Comparison of ENCODE assay signal across 16 mouse cellular contexts in the genomic region with DNA sequence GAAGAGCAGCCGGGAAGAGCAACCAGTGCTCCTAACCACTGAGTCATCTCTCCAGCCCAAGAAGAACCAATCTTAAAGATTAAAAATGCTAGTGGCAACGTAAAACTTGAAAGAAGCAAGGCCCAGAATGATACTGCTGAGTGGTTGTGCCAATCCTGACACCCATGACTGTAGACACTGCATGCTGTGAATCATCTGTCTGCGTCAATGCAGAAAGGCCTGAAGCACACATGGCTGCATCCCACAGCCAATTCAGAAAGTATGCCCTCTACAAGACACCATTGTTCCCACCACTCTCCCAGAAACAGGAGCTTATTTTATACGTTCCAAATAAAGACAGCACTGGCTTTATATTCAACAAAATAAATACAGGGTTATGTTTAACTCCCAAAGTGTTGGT.
"Had no signal": no experiment of that assay in that cellular context is flagged by ENCODE, and none has a peak within 500 bp of the region (broad histone marks: within the 10 kb centered on the region; RNA-seq: fewer than 3 reads in every experiment).

No protein-coding gene starts in this region.

- DNase-seq: retina, postnatal 1 day; right cerebral cortex, adult 18-20 months; right cerebral cortex, postnatal 14 days; right cerebral cortex, postnatal 25 days; right cerebral cortex, postnatal 4 days; spleen, adult 18-20 months; thymus, adult 18-20 months; thymus, adult 2 months; thymus, postnatal 14 days; thymus, postnatal 25 days; thymus, postnatal 36 days; thymus, postnatal 4 days had no signal

- H3K27me3 ChIP-seq: neural tube, embryonic 13.5 days; neural tube, embryonic 15.5 days; stomach, embryonic 15.5 days had no signal

- H3K27ac ChIP-seq: neural tube, embryonic 13.5 days; neural tube, embryonic 15.5 days; stomach, embryonic 15.5 days; stomach, postnatal 0 days had no signal

- H3K9ac ChIP-seq: neural tube, embryonic 13.5 days; neural tube, embryonic 15.5 days; stomach, embryonic 15.5 days had no signal

- H3K4me3 ChIP-seq: neural tube, embryonic 13.5 days; neural tube, embryonic 15.5 days; stomach, embryonic 15.5 days had no signal

- H3K4me2 ChIP-seq: neural tube, embryonic 13.5 days; neural tube, embryonic 15.5 days; stomach, embryonic 15.5 days had no signal

- H3K9me3 ChIP-seq: neural tube, embryonic 13.5 days; neural tube, embryonic 15.5 days; stomach, embryonic 15.5 days had no signal

- H3K4me1 ChIP-seq: neural tube, embryonic 13.5 days; neural tube, embryonic 15.5 days; stomach, embryonic 15.5 days had no signal
